Mouse (Mus musculus) left cerebral cortex, postnatal 10 days (tissue): ENCODE measurements around the gene Map3k11. TPM values are rescaled to one million over a fixed set of nuclear protein-coding genes. Genes with fewer than 3 reads are reported as not detected.

ENCODE experiments used
- DNase-seq, 2 experiments: peaks; one replicate each; pipeline ENCODE4 v3.0.0; 2021 to 2022; ENCODE audit warnings: low spot score in 2 of 2, mixed read lengths in 1 of 2; ENCODE audit errors: extremely low spot score in 1 of 2
- intact Hi-C: fragments of 180-260 bp; cut with DNase I; formaldehyde crosslinking; loops from one replicate; pipeline ENCODE4 v1.15.1; 2025
- total RNA-seq, 2 experiments: library from RNA; stranded (reverse); gene quantifications; 2 replicates each; pipeline ENCODE4 v1.2.3; 2021

Map3k11 gene
- total RNA-seq, 2 experiments from 2014 or later = 11.9 to 14.3 TPM

GRCm38 (mm10) chr19:5725767-5726515 lies 37.4 kb downstream of the Map3k11 start, which contains the start of gene Ehbp1l1:
Gene Ehbp1l1 (minus strand): TSS chr19:5726317.
- intact Hi-C loops = loop anchor here (2.0 to 5.0 kb wide), 2 partner anchors 15 to 51 kb away; no protein-coding TSS in a partner anchor
- peak in 1 of 2 experiments; percentile 85 for DNase-seq

GRCm38 (mm10) chr19:5726961-5727578 lies 38.5 kb downstream of the Map3k11 start:
- intact Hi-C loops = loop anchor here (2.0 to 5.0 kb wide), 2 partner anchors 16 to 50 kb away; no protein-coding TSS in a partner anchor

GRCm38 (mm10) chr19:5727701-5728100 lies 39.2 kb downstream of the Map3k11 start:
- peak; percentile 81 to 89 for DNase-seq
- intact Hi-C loops = loop anchor here (2.0 to 5.0 kb wide), 2 partner anchors 17 to 50 kb away; no protein-coding TSS in a partner anchor

More at GRCm38 (mm10) chr19:5726961-5727578, 38.5 kb downstream of the Map3k11 start:
- DNase-seq = no peak

- intact Hi-C loops = loop anchor here (5.0 kb wide), 1 partner anchor 48 kb away; no protein-coding TSS in a partner anchor
- peak; percentile 59 to 84 for DNase-seq
These were observed 40.3 kb downstream of the Map3k11 start for GRCm38 (mm10) chr19:5728631-5729443.

GRCm38 (mm10) chr19:5729444-5729815 lies 40.9 kb downstream of the Map3k11 start, which contains the start of gene Fam89b:
Gene Fam89b (minus strand): TSS chr19:5729653.
- intact Hi-C loops = loop anchor here (5.0 kb wide), 1 partner anchor 48 kb away; no protein-coding TSS in a partner anchor

GRCm38 (mm10) chr19:5730314-5731186 lies 42.0 kb downstream of the Map3k11 start:
- peak in 1 of 2 experiments; percentile 51 for DNase-seq
- intact Hi-C loops = no loop called here

More at GRCm38 (mm10) chr19:5729444-5729815, 40.9 kb downstream of the Map3k11 start, which contains the start of gene Fam89b:
- DNase-seq = peak; percentile 83 to 94

- peak; percentile 94 to 96 for DNase-seq
- intact Hi-C loops = no loop called here
These were observed 42.9 kb downstream of the Map3k11 start for GRCm38 (mm10) chr19:5731264-5731978.

GRCm38 (mm10) chr19:5734325-5734724 lies 45.8 kb downstream of the Map3k11 start:
- intact Hi-C loops = no loop called here
- DNase-seq = no peak

GRCm38 (mm10) chr19:5739446-5739845 lies 50.9 kb downstream of the Map3k11 start:
- intact Hi-C loops = no loop called here

GRCm38 (mm10) chr19:5740320-5741317 lies 52.1 kb downstream of the Map3k11 start, which contains the start of gene Ltbp3:
Gene Ltbp3 (plus strand): TSS chr19:5740904.
- peak; percentile 45 to 81 for DNase-seq
- intact Hi-C loops = loop anchor here (5.0 kb wide), 1 partner anchor 37 kb away; no protein-coding TSS in a partner anchor

More at GRCm38 (mm10) chr19:5739446-5739845, 50.9 kb downstream of the Map3k11 start:
- no peak for DNase-seq

GRCm38 (mm10) chr19:5741641-5742240 lies 53.2 kb downstream of the Map3k11 start:
- intact Hi-C loops = loop anchor here (5.0 kb wide), 1 partner anchor 36 kb away; no protein-coding TSS in a partner anchor
- DNase-seq = peak; percentile 68 to 89

- no peak for DNase-seq
- intact Hi-C loops = loop anchor here (5.0 kb wide), 1 partner anchor 35 kb away; no protein-coding TSS in a partner anchor
These were observed 53.7 kb downstream of the Map3k11 start for GRCm38 (mm10) chr19:5742241-5742641.

- intact Hi-C loops = loop anchor here (5.0 kb wide), 1 partner anchor 34 kb away; no protein-coding TSS in a partner anchor
- DNase-seq = peak in 1 of 2 experiments; percentile 52
These were observed 55.0 kb downstream of the Map3k11 start for GRCm38 (mm10) chr19:5743576-5743975.

- DNase-seq = peak in 1 of 2 experiments; percentile 51
- intact Hi-C loops = no loop called here
These were observed 57.5 kb downstream of the Map3k11 start for GRCm38 (mm10) chr19:5745756-5746710.
